Mouse (Mus musculus): ENCODE measurements around the gene Prcd.
"Not testable (repeated sequence)": the region's sequence is repeated elsewhere in the genome, so short reads cannot be mapped to it uniquely, and the experiment has no call there.

Gene Prcd

DNA sequence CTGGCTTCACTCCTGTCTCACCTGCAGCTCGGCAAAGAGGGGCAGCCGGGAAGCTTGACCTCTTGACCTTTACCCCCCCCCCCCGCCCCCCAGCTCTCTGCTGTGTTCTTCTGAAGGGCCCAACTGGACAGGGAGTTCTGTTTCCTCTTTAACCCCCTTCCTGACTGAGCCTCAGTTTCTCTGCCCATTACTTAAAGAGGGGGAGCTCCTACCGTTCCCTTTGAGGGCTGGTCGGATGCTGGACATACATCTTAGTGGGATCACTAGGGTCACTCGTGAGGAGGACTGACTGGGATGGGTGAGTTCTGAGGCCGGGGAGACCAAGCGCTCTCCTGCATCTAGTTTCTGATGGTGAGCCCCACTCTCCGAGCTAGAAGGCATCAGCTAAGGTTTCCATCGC, at the start of gene Prcd:
Gene Prcd (plus strand): TSS at position 301 of the 400 bp plus-strand sequence.
- no peak for DNase-seq

DNA sequence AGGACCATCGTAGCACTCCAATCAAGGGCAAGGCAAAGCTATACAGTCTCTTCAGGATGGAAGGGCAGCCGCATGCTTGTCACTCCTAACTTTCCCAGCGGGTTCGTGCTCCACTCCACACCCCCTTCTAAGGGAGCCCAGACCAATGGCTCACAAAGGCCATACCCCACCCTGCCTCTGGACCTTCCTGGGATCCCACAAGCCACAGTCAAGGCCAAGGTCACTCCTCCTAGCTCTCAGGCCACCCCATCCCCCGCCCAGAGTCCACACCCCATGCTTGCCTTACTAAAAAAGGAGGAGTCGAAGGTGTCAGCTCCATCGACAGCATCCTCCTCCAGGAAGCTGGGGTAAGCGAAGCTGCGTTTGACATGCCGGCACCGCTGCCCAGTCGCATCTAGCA, 49.2 kb upstream of the Prcd start:
- DNase-seq = no peak

DNA sequence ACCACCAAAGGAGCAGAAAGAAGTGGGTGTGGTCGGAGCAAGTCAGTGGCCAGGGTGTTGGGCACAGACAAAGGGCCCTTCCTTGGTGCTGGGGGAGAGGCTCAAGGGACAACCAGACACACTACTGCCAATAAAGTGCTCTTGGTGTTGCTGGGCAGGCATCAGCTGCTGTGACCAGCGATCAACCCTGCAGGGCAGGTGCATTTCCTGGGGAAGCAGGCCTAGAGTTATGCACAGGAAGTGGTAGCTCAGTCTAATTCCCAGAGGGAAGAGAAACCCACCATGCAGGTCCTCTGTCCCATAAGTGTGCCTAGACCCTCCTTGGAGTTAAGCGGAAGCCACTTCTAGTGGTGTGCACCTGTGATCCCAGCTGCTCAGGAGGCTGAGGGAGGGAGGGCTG, 45.6 kb upstream of the Prcd start:
- DNase-seq = peak in 1 of 2 experiments; percentile 45

DNA sequence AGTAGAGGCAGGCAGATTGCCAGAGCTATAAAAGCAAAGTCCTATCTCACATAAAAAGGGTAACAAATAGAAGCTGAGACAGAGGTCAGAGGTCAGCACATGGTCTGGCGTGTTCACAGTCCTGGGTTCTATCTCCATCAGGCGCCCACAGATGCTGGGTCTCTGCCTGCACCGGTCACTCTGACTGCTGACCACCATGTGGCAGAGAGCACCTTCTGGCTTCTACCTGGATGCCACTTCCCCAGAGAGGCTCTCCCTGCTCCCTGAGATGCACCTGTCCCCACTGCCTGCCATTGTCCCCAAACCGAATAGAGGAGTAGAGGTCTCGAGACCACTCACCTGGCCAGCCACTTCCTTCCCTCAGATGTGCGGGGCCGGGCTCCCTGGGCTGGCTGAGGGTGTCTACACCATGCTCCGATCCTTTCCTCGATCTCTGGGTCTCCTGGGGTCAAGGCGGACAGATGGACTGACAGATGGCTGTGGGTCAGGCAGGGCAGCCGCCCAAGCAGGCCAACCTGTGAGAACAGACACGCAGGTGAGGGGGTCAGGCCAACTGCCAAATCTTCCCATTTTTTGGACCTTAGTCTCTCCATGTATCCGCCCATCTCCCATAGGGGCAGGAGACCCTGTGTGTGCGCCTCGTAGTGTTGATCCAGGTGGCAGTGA, 43.2 kb upstream of the Prcd start:
- no peak for DNase-seq

DNA sequence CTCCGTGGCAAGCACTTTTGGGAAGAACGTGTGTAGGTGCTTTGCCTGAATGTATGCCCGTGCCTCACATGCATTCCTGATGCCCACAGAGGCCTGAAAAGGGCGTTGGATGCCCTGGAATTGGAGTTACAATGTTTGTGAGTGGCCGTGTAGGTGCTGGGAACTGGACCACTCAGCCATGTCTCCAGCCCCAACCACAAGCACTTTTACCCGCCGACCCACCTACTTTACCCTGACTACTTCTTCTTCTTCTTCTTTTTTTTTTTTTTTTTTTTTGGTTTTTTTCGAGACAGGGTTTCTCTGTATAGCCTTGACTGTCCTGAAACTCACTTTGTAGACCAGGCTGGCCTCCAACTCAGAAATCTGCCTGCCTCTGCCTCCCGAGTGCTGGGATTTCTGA, 42.2 kb upstream of the Prcd start:
- not testable (repeated sequence) for DNase-seq

DNA sequence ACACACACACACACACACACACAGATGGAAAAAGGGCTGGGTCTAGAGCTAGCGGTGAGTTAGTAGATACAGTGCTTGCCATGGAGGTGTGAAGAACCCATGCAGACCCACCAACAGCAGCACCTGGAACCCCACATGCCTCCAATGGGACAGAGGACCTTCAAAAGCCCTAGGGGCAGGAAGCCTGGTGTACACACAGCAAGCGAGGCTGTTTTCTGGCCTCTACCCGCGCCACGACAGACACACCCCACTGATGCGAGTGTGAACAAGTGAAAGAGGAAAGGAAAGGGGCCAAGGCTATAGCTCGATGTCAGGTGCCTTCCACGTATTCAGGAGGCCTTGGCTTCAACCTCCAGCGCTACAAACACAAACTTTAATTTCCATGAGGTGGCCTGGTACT, 41.5 kb upstream of the Prcd start:
- no peak for DNase-seq

DNA sequence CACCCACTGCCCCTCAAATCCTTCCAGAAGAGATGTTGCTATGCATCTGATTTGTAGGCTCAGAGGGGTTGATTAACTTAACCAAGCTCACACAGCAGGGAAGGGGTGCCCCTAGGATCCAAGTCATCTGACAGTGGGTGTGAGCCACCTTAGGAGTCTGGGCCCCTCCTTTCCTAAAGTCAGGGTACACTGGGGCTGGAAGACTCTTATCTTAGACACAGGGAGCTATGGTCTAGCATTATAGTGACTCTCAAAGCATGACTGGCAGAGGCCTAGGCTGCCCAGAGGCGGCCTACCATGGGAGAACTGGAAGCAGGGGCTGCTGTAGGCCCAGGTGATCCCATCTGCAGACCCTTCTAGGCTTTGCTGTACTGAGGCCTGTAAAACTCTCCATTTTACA, 40.8 kb upstream of the Prcd start:
- DNase-seq = no peak

DNA sequence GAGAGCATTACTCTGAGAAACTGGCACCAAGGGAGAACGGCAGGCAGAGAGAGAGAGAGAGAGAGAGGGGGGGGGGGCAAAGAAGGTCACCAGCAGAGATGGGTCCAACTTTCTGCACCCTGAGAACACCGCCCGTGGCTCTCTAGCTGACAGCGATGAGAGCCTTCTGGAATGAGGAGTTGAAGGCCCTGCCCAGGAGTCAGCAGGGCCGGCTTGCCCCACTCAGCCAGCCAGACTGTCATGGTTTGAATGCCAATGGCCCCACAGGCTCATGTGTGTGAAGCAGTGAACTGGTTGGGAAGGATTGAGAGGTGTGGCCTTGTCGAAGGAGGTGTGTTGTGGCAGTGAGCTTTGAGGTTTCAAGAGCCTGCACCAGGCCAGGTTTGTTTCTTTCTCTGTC, 40.1 kb upstream of the Prcd start:
- no peak for DNase-seq

DNA sequence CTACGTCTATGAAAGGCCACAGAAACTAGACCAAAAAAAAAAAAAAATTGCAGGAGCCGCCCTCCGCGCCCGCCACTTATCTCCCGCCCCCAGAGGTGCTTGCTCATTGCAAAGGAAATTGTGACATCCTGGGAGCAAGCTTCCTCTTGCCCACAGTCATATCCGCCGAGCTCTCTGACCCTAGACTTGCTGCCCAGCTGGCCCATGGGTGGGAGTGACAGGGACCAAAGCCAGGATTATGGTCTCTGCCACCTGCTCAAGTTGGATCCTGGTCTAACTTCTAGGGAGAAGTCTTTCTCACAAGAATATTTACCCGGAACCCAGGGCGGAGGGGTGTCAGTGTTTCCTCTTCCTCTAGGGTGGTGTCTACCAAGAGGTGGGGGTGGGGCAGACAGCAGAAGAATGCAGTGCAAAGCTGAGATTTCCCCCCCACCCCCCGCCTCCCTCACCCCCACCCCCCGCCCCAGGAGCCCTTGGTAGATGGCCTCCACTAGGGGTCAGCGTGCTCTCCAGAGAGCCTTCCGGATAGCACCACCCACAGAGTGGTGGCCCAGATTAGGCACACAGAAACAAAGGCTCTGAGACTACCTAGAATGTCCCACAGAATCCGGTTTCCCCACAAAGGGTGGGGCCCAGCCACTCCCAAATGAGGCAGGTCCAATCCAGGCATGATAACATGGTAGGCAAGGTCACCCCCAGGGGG, 37.4 kb upstream of the Prcd start:
- peak; percentile 35 to 50 for DNase-seq

DNA sequence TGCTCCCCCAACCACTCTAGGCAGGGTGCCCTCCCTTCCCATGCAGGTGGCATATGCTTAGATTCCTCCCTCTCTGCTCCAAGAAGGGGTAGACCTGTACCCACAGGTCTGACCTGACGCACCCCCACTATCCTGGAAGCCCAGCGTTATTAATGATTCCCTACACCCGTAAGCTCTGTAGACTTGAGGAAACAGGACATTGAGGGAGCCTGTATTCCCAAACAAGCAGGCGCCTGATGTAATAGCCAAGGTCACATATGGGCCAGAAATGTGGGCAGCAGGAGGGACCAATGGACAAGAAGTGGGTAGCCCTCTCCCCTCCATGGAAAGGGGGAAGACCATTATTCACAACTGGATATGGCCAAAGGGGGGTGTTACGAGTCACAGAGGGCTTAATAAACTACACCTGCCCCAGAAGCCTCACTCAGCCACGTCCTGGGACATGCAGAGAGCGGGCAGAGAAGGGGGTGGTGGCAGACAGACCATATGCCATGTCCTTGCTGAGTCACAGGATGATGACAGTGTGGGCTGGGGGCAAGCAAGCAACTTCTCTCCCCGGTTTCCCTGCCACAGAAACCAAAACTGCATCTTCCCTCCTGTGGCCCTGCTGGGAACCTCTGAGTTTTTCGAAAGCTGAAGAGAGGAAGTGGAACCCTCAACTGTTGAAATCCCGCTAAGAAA, 36.8 kb upstream of the Prcd start:
- no peak for DNase-seq

DNA sequence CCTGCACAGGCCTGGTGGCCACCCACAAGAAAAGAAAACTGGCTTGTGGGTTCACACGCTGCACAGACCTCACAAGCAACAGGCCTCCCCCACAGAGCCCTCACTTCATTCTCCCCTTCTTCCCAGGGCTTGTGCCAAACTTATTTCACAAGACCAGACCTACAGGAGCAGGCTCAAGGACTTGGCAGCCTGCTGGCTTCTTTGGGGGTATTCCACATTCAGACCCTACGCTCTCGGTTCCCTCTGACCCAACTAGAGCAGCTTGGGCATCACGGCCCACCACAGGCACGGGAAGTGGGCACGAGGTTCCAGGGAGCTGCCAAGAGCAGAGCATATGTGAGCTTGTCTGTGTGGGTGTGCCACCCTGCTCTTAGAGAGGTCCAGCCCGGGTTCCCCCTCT, 35.7 kb upstream of the Prcd start:
- DNase-seq = no peak

DNA sequence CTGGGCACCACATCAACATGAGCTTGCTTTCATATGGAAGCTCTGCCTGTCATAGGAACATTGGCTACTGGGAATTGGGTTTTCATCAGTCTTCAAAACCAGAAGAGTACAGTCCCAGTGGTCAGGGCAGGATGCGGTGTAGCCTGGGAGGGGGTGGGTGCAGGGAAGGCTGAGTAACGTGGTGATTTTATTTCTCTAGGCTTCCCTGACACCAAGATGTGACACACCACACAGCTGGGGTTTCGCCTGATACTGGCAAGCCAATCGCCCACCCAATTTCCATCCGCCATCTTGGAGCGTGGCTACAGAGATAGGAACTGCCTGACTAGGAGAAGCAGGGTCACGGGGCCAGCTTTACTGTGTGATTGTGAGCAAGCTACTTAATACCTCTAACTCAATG, 34.7 kb upstream of the Prcd start:
- DNase-seq = no peak

DNA sequence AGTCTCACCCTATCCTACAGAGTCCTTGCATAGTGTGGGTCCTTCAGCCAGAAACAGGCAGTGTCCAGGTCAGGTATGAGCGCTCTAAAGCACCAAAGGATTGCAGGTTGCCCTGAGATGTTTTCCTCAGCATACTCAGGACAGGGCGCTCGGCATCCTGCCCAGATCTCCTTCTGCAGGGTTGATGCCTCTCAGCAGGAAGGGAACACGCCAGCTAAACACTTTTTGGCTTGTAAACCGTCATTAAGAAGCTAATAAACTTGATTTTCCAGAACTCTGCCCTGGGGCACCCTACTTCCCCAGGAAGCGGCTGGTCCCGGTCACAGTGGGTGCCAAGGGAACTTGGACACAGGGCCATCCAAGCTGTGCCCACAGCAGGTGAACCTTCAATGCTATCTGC, 34.2 kb upstream of the Prcd start:
- DNase-seq = no peak

DNA sequence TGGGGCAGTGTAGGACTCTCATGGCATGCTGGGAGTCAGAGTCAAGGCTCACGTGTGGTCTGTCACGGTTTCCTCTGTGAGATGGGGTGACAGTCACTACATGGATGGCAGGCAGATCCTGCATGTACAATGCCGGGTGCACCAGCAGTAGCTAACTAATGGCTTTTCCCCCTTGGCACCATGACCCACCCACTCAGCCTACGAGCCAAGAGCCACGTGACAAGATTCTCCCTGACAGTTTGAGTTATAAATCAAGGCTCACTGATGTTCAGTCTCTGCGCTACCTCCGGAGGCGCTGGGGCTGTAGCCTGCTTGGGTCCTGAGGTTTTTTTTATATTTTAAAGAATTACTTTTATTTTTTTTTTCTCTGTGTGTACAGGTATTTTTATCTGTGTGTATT, 33.8 kb upstream of the Prcd start:
- DNase-seq = no peak

DNA sequence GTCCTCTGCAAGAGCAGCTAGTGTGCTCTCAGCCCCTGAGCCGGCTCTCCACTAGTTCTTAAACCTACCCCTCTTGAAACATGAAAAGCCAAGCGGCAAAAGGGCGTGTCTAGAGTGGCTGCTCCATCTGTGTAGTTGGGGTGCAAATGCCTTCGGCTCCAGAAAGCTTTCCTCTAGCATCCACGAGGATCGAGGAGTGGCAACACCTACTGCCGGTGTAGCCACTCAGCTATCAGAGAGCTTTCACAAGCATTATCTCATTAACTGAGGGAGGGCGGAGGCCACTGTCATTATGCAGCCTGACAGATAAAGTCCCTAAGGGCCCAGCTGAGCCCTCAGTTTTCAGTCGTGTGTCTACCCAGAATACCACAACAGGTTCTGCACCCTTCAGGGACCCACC, 33.3 kb upstream of the Prcd start:
- no peak for DNase-seq

DNA sequence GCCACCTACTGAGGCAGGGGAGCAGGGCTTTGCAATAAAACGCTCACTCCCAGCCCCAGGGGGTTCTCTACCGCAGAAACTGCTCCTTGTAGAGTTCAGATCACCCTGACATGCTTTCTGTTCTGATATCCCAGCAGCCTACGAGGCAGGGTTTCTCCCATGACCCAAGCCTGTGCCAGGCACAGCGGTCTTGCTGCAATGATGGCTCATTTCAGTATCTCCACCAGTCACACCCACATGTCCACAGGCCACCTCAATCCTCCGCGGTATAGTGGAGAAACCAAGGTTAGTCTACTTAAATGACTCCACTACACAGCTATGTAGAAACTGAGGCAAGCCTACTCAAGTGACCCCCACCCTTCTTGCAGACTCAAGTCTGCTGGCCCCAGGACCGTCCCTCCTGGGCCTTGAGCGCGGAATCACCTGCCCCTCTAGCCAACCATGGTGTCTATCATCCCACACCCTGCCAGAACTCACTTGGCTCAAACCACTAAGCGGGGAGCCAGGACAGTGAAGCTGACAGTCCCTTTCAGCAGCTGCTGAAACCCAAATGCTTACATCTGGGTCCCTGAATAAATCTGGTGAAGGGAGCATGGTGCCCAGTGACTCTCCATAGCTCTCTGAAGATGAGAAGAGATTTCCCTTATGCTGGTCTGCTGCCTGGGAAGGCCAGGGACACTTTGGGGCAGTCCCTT, 32.6 kb upstream of the Prcd start:
- no peak for DNase-seq

DNA sequence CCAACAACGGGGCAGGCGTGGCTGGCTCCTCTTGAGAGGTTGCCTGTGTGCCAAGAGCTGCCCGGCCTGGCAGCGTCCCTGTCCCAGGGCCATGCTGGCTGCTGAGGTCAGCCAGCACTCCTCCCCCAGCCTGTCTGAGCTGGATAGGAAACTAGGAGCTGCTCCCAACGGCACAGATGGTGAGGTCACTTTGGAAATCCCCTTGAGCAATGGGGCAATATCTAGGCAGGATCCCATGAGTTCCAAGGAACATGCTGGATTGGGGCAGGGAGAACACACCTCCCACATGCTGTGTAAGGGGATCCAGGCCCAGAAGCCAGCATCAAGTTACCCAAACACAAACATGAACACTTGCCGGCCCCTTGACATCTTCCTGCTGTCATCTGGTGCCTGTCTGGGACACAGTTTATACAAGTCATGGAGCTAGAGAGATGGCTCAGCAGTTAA, 32.1 kb upstream of the Prcd start:
- no peak for DNase-seq

DNA sequence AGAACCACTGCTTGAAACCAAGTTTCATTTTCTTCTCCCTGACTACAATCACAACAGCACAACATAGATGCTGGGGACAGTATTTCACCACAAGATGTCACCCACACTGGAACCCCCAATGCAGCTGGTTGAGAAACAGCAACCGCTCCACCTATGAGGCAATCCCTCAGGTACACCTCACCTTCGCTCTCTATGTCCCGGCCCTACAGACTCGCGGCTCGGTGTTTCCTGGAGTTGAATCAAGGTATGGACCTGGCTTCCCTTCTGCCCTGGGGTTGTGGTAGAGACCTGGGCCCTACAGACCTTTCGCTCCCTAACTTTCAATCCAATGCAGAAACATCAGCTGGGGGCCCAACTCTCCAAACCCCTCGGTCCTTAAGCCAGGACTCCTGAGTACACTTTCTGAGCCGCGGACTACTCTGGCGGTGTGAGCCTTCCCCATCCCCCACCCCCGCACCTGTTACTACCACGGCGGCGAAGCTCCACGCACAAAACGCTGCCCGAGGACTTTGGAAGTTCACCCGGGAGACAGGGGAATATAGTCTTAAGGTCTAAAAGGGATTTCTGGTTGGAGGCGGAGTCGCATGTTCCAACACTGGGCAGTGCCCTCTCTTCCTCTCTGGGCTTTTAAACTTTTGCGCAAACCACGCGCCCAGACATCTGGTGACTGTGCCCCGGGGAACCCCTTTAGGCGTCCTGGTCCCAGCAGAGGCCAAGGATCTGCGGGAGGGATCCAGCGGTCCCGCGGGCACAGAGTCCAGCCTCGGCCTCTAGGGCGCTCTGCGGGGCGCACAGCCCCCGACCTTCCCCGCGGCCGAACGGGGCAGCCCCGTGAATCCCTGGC, 29.8 kb upstream of the Prcd start:
- DNase-seq = peak in 1 of 2 experiments; percentile 35

DNA sequence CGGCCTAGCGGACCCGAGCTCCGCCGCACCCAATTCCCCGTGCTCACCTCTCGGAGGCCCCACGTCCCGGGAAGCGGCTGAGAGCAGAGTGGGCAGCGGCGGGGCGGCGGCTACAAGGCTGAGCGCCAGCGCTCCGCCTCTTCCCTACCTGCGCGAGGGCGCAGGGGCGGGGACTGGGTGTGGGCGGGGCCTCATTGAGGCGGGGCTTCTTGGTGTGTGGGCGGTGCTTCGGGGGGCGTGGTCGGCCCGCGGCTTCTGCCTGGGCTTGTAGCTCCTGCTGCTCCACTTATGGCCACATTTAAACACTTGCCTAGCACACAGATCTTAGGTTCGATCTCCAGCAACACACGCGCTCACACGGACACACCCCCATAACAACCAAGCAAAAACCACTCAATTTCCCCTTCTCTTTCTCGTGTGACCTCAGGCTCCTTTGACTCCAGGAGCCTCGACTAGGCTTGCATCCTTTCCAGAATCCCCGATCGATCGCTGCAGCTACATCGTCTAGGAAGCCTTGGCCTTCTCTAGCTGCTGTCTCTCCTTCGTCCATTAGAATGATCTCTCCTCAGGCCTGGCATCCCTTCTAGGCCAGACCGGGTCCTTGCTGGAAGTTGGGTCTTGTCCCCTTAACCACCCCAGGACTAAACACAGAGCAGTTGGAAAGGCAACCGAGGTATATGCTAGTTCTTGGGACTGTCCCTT, 29.1 kb upstream of the Prcd start:
- DNase-seq = peak; percentile 83

DNA sequence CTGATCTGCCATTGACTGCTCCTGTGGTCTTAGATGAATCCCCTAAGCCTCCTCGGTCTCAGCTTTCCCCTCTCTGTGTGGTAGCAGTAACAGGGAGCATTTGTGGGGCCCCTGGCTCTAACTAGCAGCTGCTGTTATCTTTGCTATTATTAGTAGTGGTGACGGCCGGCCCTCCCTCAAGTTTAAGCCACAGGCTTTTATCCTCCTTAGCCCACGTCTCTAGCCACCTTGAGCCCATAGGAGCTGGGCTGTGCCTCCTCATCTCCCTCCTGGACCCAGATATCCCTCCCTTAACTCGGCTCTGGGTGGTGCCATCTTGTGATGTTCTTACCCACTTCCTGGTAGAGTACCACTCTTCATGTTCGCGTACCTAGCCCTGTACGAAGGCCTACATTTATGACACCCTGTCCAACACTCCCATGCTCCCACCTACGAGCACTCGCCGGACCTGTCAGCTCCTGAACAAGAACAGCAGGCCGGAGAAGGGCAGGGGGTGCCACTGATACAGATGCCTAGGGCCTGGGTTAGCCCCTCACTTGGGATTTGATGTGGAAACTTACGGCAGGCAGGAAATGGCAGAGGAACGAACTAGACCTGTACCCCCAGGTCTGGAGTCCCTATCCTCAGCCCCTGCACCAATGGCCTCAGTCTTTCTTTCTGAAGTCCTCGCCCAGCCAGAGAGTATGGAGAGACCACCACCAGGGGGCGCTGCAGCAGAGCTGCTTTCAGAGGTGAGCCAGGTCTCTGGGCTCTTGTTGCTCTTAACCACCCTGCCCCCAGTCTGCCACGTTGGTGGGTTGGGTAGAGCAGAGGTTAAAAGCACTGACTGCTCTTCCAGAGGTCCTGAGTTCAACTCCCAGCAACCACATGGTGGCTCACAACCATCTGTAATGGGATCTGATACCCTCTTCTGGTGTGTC, 28.0 kb upstream of the Prcd start:
- DNase-seq = peak; percentile 53 to 58
